Mouse (Mus musculus): Measurements from ENCODE around the gene Ywhae. TPM values are rescaled to one million over a fixed set of nuclear protein-coding genes. Genes with fewer than 3 reads are reported as not detected.
"Not testable (repeated sequence)": the region's sequence is repeated elsewhere in the genome, so short reads cannot be mapped to it uniquely, and the experiment has no call there.

The Ywhae gene
- total RNA-seq, 2 experiments from 2014 or later, result 854 to 940 TPM

- no peak overlapping the region for H3K27ac ChIP-seq
- peak; percentile 75 for TF ChIP-seq CTCF (IDR thresholded peaks at IDR 0.05)
- DNase-seq (ENCODE audit: extremely low spot score in 1 of 2, low spot score in 2 of 2), result no peak
- no peak overlapping the region for H3K4me3 ChIP-seq
- intact Hi-C loops (cut with DNase I), result no loop called here
Measured at GRCm38 (mm10) chr11:75713949-75714348, 18.7 kb upstream of the Ywhae start.

GRCm38 (mm10) chr11:75715556-75715955 is 17.1 kb upstream of the Ywhae start:
- Histone ChIP-seq H3K4me3 (no peak overlapping the region), H3K27ac (no peak overlapping the region)
- TF ChIP-seq CTCF (IDR thresholded peaks at IDR 0.05), result no peak
- no peak for DNase-seq (ENCODE audit: extremely low spot score in 1 of 2, low spot score in 2 of 2)
- intact Hi-C loops (cut with DNase I), result no loop called here

- intact Hi-C loops (cut with DNase I), result no loop called here
- DNase-seq (ENCODE audit: extremely low spot score in 1 of 2, low spot score in 2 of 2), result no peak
- no peak overlapping the region for H3K4me3 ChIP-seq
Measured at GRCm38 (mm10) chr11:75716661-75717325, 15.9 kb upstream of the Ywhae start.

DNA sequence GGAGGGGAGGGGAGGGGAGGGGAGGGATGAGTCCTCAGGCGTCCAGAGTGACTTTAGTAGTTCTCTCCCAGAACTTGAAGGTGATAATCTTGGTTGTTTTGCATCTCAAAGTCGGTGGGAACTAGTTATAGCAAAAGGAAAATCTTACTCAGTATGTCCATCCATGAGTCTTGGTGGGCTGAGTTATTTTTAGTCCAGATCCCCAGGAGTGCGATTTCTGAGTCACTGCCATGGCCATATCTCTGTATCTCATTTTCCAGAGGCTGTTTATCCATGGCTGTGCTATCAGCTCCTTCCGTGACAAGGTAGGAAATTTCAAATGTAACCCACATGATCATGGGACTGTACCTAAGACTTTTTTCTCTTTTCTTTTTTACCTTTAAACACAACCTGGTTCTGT is 10.3 kb upstream of the Ywhae start:
- no peak overlapping the region for H3K4me3 ChIP-seq
- no peak for TF ChIP-seq CTCF (IDR thresholded peaks at IDR 0.05)
- no peak for DNase-seq (ENCODE audit: extremely low spot score in 1 of 2, low spot score in 2 of 2)
- intact Hi-C loops (cut with DNase I), result no loop called here
- H3K27ac ChIP-seq, result no peak overlapping the region

More at GRCm38 (mm10) chr11:75716661-75717325, 15.9 kb upstream of the Ywhae start:
- no peak overlapping the region for H3K27ac ChIP-seq
- no peak; the same call in 1 of the 2 replicates for TF ChIP-seq CTCF (IDR thresholded peaks at IDR 0.05)

GRCm38 (mm10) chr11:75727168-75727567 is 5.5 kb upstream of the Ywhae start:
- Histone ChIP-seq H3K27ac (no peak overlapping the region), H3K4me3 (no peak overlapping the region)
- intact Hi-C loops (cut with DNase I), result no loop called here
- DNase-seq (ENCODE audit: extremely low spot score in 1 of 2, low spot score in 2 of 2), result no peak
- no peak for TF ChIP-seq CTCF (IDR thresholded peaks at IDR 0.05)

GRCm38 (mm10) chr11:75727659-75728058 is 5.0 kb upstream of the Ywhae start:
- H3K4me3 ChIP-seq; H3K27ac ChIP-seq; DNase-seq (ENCODE audit: extremely low spot score in 1 of 2, low spot score in 2 of 2); intact Hi-C loops (cut with DNase I): not testable (repeated sequence)

- peak; percentile 1; the same call in 1 of the 2 replicates for TF ChIP-seq CTCF (IDR thresholded peaks at IDR 0.05)
- peak; percentile 67 to 72 for DNase-seq (ENCODE audit: extremely low spot score in 1 of 2, low spot score in 2 of 2)
- intact Hi-C loops (cut with DNase I), result loop anchor here (2.0 to 5.0 kb wide), 2 partner anchors 55 to 81 kb away; partner anchors contain the start of genes Crk and Myo1c
- Histone ChIP-seq H3K27ac (peak overlapping the region; percentile 100), H3K4me3 (peak overlapping the region; percentile 72)
Measured at GRCm38 (mm10) chr11:75733227-75733940, 715 bp downstream of the Ywhae start.

DNA sequence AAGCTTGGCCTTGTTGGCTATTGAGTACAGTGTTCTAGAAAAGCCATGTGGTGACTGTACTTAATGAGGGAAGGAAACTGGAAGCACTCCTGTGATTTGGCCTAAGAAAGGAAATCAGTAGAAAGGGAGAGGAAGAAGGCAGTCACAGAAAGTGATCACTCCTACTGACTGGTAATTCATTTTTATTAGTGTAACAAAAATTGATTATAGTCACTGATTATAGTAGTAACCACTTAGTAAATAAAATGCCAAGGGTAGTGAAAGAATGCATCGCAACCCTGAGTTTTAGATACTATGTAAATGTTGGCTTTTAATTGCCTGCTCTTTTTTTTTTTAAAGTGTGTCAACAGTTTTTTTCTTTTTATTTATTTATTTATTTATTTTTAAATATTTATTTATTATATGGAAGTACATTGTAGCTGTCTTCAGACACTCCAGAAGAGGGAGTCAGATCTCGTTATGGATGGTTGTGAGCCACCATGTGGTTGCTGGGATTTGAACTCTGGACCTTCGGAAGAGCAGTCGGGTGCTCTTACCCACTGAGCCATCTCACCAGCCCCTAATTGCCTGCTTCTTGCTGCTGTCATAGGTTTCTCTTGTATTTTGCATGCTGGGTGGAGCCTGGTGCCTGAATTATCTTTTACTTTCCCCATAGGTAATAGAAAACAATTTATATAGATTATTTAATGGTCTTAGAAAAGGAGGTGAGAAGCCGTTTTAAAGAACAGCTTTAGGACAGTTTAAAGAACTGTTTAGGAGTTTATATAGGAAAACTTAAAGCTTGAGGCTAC is 3.0 kb downstream of the Ywhae start:
- Histone ChIP-seq H3K4me3 (no peak overlapping the region; the same call in 1 of the 2 replicates), H3K27ac (no peak overlapping the region)
- no peak for TF ChIP-seq CTCF (IDR thresholded peaks at IDR 0.05)
- DNase-seq (ENCODE audit: extremely low spot score in 1 of 2, low spot score in 2 of 2), result no peak
- intact Hi-C loops (cut with DNase I), result no loop called here

DNA sequence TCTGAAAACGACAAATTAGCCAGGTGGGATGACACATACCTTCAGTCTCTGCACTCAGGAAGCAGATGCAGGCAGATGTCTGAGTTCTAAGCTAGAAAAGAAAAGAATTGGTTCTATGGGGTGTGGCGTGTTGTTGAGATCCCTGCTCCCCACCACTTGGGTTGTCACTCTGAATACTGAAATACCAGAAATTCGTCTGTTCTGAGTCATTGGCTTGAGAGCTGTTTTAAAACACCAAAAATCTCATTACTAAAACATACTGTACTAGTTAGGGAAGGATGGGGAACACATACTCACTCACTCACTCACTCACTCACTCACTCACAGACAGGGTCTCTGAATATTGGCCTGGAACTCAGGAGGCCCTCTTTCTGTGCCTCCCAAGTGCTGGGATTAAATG is 4.3 kb downstream of the Ywhae start:
- no peak for TF ChIP-seq CTCF (IDR thresholded peaks at IDR 0.05)
- DNase-seq (ENCODE audit: extremely low spot score in 1 of 2, low spot score in 2 of 2), result no peak
- no peak overlapping the region for H3K4me3 ChIP-seq
- H3K27ac ChIP-seq, result no peak overlapping the region
- intact Hi-C loops (cut with DNase I), result no loop called here

DNA sequence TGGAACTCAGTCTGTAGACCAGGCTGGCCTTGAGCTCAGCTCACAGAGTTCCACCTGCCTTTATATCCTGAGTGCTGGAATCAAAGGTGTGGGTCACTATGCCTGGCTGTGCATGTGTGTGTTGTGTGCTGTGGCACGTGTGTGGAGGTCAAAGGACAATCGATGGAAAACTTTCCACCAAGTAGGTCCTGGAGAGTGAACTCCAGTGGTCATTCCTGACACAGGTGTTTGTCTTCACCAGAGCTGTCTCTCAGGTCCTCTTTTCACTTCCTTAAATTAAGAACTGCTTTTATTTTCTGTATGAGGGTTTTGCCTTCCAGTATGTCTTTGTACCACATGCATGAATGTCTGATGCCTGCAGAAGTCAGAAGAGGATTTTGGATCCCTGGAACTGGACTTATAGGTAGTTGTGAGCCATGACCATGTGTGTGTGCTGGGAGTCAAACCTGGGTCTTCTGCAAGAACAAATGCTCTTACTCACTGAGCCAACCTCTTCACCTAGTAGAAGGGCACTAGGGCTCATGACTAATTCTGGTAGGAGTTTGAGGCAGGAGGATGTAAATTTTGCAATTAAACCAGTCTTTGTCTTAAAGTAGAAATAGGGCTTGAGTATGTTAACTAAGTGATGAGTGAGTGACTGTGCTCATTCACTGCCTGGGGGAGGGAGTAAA is 5.3 kb downstream of the Ywhae start:
- intact Hi-C loops (cut with DNase I), result no loop called here
- TF ChIP-seq CTCF (IDR thresholded peaks at IDR 0.05), result no peak
- DNase-seq (ENCODE audit: extremely low spot score in 1 of 2, low spot score in 2 of 2), result no peak
- no peak overlapping the region for H3K4me3 ChIP-seq
- no peak overlapping the region for H3K27ac ChIP-seq

GRCm38 (mm10) chr11:75738477-75738821 is 5.8 kb downstream of the Ywhae start:
- Histone ChIP-seq H3K4me3 (no peak overlapping the region), H3K27ac (no peak overlapping the region)
- no peak for DNase-seq (ENCODE audit: extremely low spot score in 1 of 2, low spot score in 2 of 2)
- no peak for TF ChIP-seq CTCF (IDR thresholded peaks at IDR 0.05)
- intact Hi-C loops (cut with DNase I), result no loop called here
